In the genomic region with DNA sequence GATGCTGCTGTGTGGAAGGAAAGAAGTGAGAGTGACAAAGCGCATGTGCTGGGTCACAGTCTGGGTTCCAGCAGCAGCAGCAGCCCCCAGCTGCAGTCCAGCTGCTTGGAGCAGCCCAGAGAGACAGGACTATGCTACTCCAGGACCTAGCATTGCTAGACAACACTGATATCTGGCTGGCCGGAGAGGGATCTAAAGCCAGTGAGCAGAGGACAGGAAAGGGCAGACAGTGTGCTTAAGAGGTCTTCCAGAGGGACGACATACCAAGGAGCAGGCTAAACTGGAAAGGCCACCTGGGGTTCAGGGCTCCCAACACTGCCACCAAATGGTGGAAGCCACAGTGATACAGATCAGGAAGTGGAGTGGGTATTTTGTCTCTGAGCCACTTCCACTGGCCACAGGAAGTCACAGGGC, we compare ENCODE assay signal across 8 mouse cellular contexts.
DNase-seq lines count a peak whose midpoint lies in the region.

No protein-coding gene starts in this region.

- peak; percentile 25 to 35 for DNase-seq in spleen, postnatal 36 days (ENCODE audit: low spot score in 2 of 2)
- no peak for DNase-seq in spleen, postnatal 14 days (ENCODE audit: low spot score in 2 of 2)
- DNase-seq in gastrocnemius, postnatal 25 days: peak; percentile 58
- DNase-seq in kidney, adult 11 months: peak; percentile 78
- DNase-seq in lung, postnatal 14 days: peak; percentile 81
- no peak for DNase-seq in right cerebral cortex, postnatal 14 days
- DNase-seq in layer of hippocampus, adult 11-12 months (ENCODE audit: low spot score): no peak
- DNase-seq in cerebellum, adult 9-10 months: no peak

Comparison
In these comparisons a context has a peak if more than half of its experiments do, and no peak if none do; other contexts are left out.
1. DNase-seq: peak in spleen, postnatal 36 days (2 of 2), gastrocnemius, postnatal 25 days (single experiment), kidney, adult 11 months (single experiment) and lung, postnatal 14 days (single experiment); none in spleen, postnatal 14 days (0 of 2), right cerebral cortex, postnatal 14 days (single experiment), layer of hippocampus, adult 11-12 months (single experiment) and cerebellum, adult 9-10 months (single experiment).